Comparison of ENCODE assay signal across 9 mouse cellular contexts in genomic region chr7:24335699-24336309, GRCm38 (mm10). TPM values are rescaled to one million over a fixed set of nuclear protein-coding genes. Genes with fewer than 3 reads are reported as not detected.
DNase-seq lines count a peak whose midpoint lies in the region; ATAC-seq and TF ChIP-seq lines count a peak whose summit lies in the region.
"Had no signal": no experiment of that assay in that cellular context is flagged by ENCODE, and none has a peak within 500 bp of the region (broad histone marks: within the 10 kb centered on the region; RNA-seq: fewer than 3 reads in every experiment).

No protein-coding gene starts in this region.

- H3K4me2 ChIP-seq in heart, embryonic 12.5 days = no peak overlapping the region
- H3K4me2 ChIP-seq in forebrain, embryonic 12.5 days = no peak overlapping the region
- no peak overlapping the region for H3K4me2 ChIP-seq in midbrain, postnatal 0 days (ENCODE audit: low read depth, low read length, poor library complexity, severe bottlenecking)
- H3K4me2 ChIP-seq: lung, embryonic 15.5 days had no signal

- peak; percentile 36; the same call in 1 of the 2 replicates for ATAC-seq in heart, embryonic 12.5 days (ENCODE audit: insufficient number of reproducible peaks, low FRiP score)
- ATAC-seq in forebrain, embryonic 12.5 days (ENCODE audit: low FRiP score) = 0 out of 2 replicates have a peak, but pooled peaks have one; percentile 20
- ATAC-seq in midbrain, postnatal 0 days (ENCODE audit: low FRiP score) = 0 out of 2 replicates have a peak, but pooled peaks have one; percentile 5

- intact Hi-C loops in left cerebral cortex, postnatal 25 days (cut with DNase I) = loop anchor here (2.0 to 5.0 kb wide), 2 partner anchors 49 to 71 kb away; no protein-coding TSS in a partner anchor

- no peaks in the 10 kb centered on the region for H3K36me3 ChIP-seq in heart, embryonic 12.5 days
- H3K36me3 ChIP-seq in heart, embryonic 10.5 days = no peaks in the 10 kb centered on the region
- no peaks in the 10 kb centered on the region for H3K36me3 ChIP-seq in forebrain, embryonic 12.5 days (replicated peaks)
- H3K36me3 ChIP-seq in midbrain, postnatal 0 days (ENCODE audit: insufficient read depth, low read length) = no peaks in the 10 kb centered on the region
- H3K36me3 ChIP-seq: lung, embryonic 15.5 days had no signal

- no peak overlapping the region for H3K27ac ChIP-seq in heart, embryonic 12.5 days (ENCODE audit: poor library complexity, severe bottlenecking)
- H3K27ac ChIP-seq in heart, embryonic 10.5 days = no peak overlapping the region
- H3K27ac ChIP-seq in forebrain, embryonic 12.5 days = no peak overlapping the region
- no peak overlapping the region for H3K27ac ChIP-seq in midbrain, postnatal 0 days (ENCODE audit: low read depth, low read length)
- H3K27ac ChIP-seq: lung, embryonic 15.5 days had no signal

- DNase-seq in heart, embryonic 10.5 days (ENCODE audit: low spot score) = no peak
- DNase-seq in brain, adult 2 months (ENCODE audit: low read depth, low spot score) = peak; percentile 83
- peak; percentile 41 for DNase-seq in hindlimb bud, embryonic 11.5 days (ENCODE audit: extremely low spot score, low read depth, low spot score)
- DNase-seq in left cerebral cortex, postnatal 25 days (ENCODE audit: low spot score in 2 of 2) = peak; percentile 75 to 78
- DNase-seq in midbrain, postnatal 0 days (ENCODE audit: low spot score) = peak; percentile 89
- peak; percentile 71 to 88 for DNase-seq in spleen, postnatal 4 days (ENCODE audit: low spot score in 2 of 2)

- no peak overlapping the region for H3K4me3 ChIP-seq in heart, embryonic 12.5 days
- H3K4me3 ChIP-seq in heart, embryonic 10.5 days = no peak overlapping the region
- H3K4me3 ChIP-seq in forebrain, embryonic 12.5 days (replicated peaks) = no peak overlapping the region
- H3K4me3 ChIP-seq in midbrain, postnatal 0 days (ENCODE audit: low read depth, low read length) = no peak overlapping the region
- H3K4me3 ChIP-seq: lung, embryonic 15.5 days had no signal

- peaks cover 32% of the 10 kb centered on the region for H3K27me3 ChIP-seq in heart, embryonic 12.5 days (replicated peaks)
- H3K27me3 ChIP-seq in heart, embryonic 10.5 days (ENCODE audit: insufficient read depth, poor library complexity, severe bottlenecking) = peaks cover 26% of the 10 kb centered on the region
- H3K27me3 ChIP-seq in forebrain, embryonic 12.5 days = peaks cover 24% of the 10 kb centered on the region
- 0 out of 2 replicates have a peak, but pooled peaks cover 4% of the 10 kb centered on the region for H3K27me3 ChIP-seq in midbrain, postnatal 0 days (ENCODE audit: insufficient read depth, low read length)

- H3K4me1 ChIP-seq in heart, embryonic 12.5 days (replicated peaks) = no peaks in the 10 kb centered on the region
- no peaks in the 10 kb centered on the region for H3K4me1 ChIP-seq in heart, embryonic 10.5 days
- no peaks in the 10 kb centered on the region for H3K4me1 ChIP-seq in forebrain, embryonic 12.5 days
- no peaks in the 10 kb centered on the region for H3K4me1 ChIP-seq in midbrain, postnatal 0 days (ENCODE audit: insufficient read depth, low read length)
- H3K4me1 ChIP-seq: lung, embryonic 15.5 days had no signal

- peaks cover 16% of the 10 kb centered on the region for H3K9me3 ChIP-seq in heart, embryonic 12.5 days (replicated peaks)
- no peaks in the 10 kb centered on the region for H3K9me3 ChIP-seq in heart, embryonic 10.5 days
- 0 out of 2 replicates have a peak, but pooled peaks cover 4% of the 10 kb centered on the region for H3K9me3 ChIP-seq in forebrain, embryonic 12.5 days
- no peaks in the 10 kb centered on the region for H3K9me3 ChIP-seq in midbrain, postnatal 0 days (ENCODE audit: low read length)
- H3K9me3 ChIP-seq: lung, embryonic 15.5 days had no signal

- 12% methylated on average over 5 of the region's 5 CpGs for WGBS in heart, embryonic 12.5 days
- WGBS in heart, embryonic 10.5 days = 10% methylated on average over 5 of the region's 5 CpGs
- WGBS in forebrain, embryonic 12.5 days = 13% methylated on average over 5 of the region's 5 CpGs
- WGBS in midbrain, postnatal 0 days = 11% methylated on average over 5 of the region's 5 CpGs

- no peak overlapping the region for H3K9ac ChIP-seq in heart, embryonic 12.5 days
- H3K9ac ChIP-seq in forebrain, embryonic 12.5 days = no peak overlapping the region
- no peak overlapping the region for H3K9ac ChIP-seq in midbrain, postnatal 0 days (replicated peaks; ENCODE audit: low read length, poor library complexity, severe bottlenecking)
- H3K9ac ChIP-seq: lung, embryonic 15.5 days had no signal

- peak; percentile 86 for TF ChIP-seq CTCF in midbrain, postnatal 0 days (IDR thresholded peaks at IDR 0.05)

RNA-seq across cellular contexts. Expression of gene Tescl, which starts 2.1 kb away (rescaled TPM):
- polyA plus RNA-seq in heart, embryonic 12.5 days (2016; fragmentation: Nextera tagmentation; extraction: Ambion mirVana) = 0.31 TPM in 1 of 2 replicates, not detected in the other
- polyA plus RNA-seq in heart, embryonic 10.5 days (2016; fragmentation: Nextera tagmentation; extraction: Ambion mirVana) = not detected in 2 replicates
- polyA plus RNA-seq in forebrain, embryonic 12.5 days (2016; fragmentation: Nextera tagmentation; extraction: Ambion mirVana) = not detected in 2 replicates
- total RNA-seq in left cerebral cortex, postnatal 25 days (2021) = not detected
- not detected in 2 replicates for total RNA-seq in midbrain, postnatal 0 days (2014; rRNA removed)
- 0.19 TPM in 1 of 2 replicates, not detected in the other for polyA plus RNA-seq in midbrain, postnatal 0 days (2015; fragmentation: Nextera tagmentation; extraction: Ambion mirVana)
- polyA plus RNA-seq: lung, embryonic 15.5 days had no signal

RNA-seq across cellular contexts. Expression of gene Lypd5, which starts 13.2 kb away (rescaled TPM):
- not detected in 2 replicates for polyA plus RNA-seq in heart, embryonic 12.5 days (2016; fragmentation: Nextera tagmentation; extraction: Ambion mirVana)
- polyA plus RNA-seq in heart, embryonic 10.5 days (2016; fragmentation: Nextera tagmentation; extraction: Ambion mirVana) = not detected in 2 replicates
- not detected in 2 replicates for polyA plus RNA-seq in forebrain, embryonic 12.5 days (2016; fragmentation: Nextera tagmentation; extraction: Ambion mirVana)
- total RNA-seq in left cerebral cortex, postnatal 25 days (2021) = not detected
- 0.44 TPM in 1 of 2 replicates, not detected in the other for total RNA-seq in midbrain, postnatal 0 days (2014; rRNA removed)
- polyA plus RNA-seq in midbrain, postnatal 0 days (2015; fragmentation: Nextera tagmentation; extraction: Ambion mirVana) = not detected in 2 replicates
- polyA plus RNA-seq: lung, embryonic 15.5 days had no signal

RNA-seq across cellular contexts. Expression of gene Zfp94, which starts 19.3 kb away (rescaled TPM):
- 5.5 and 5.6 TPM in 2 replicates for polyA plus RNA-seq in heart, embryonic 12.5 days (2016; fragmentation: Nextera tagmentation; extraction: Ambion mirVana)
- polyA plus RNA-seq in heart, embryonic 10.5 days (2016; fragmentation: Nextera tagmentation; extraction: Ambion mirVana) = 7.0 and 10.1 TPM in 2 replicates
- polyA plus RNA-seq in forebrain, embryonic 12.5 days (2016; fragmentation: Nextera tagmentation; extraction: Ambion mirVana) = 17.8 and 19.0 TPM in 2 replicates
- total RNA-seq in left cerebral cortex, postnatal 25 days (2021) = 10 to 100 TPM; 13.2 to 16.9 TPM
- total RNA-seq in midbrain, postnatal 0 days (2014; rRNA removed) = 13.3 and 25.0 TPM in 2 replicates
- polyA plus RNA-seq in midbrain, postnatal 0 days (2015; fragmentation: Nextera tagmentation; extraction: Ambion mirVana) = 17.4 and 22.9 TPM in 2 replicates

RNA-seq across cellular contexts. Expression of gene Kcnn4, which starts 34.3 kb away (rescaled TPM):
- polyA plus RNA-seq in heart, embryonic 12.5 days (2016; fragmentation: Nextera tagmentation; extraction: Ambion mirVana) = 6.9 and 7.8 TPM in 2 replicates
- polyA plus RNA-seq in heart, embryonic 10.5 days (2016; fragmentation: Nextera tagmentation; extraction: Ambion mirVana) = 11.7 and 14.2 TPM in 2 replicates
- polyA plus RNA-seq in forebrain, embryonic 12.5 days (2016; fragmentation: Nextera tagmentation; extraction: Ambion mirVana) = 1.1 and 1.4 TPM in 2 replicates
- under 1 TPM in 1 of 2 experiments, not detected in 1; 0.50 TPM for total RNA-seq in left cerebral cortex, postnatal 25 days (2021)
- total RNA-seq in midbrain, postnatal 0 days (2014; rRNA removed) = 0.27 and 2.5 TPM in 2 replicates
- 0.81 and 1.1 TPM in 2 replicates for polyA plus RNA-seq in midbrain, postnatal 0 days (2015; fragmentation: Nextera tagmentation; extraction: Ambion mirVana)

RNA-seq across cellular contexts. Expression of gene Zfp61, which starts 34.8 kb away (rescaled TPM):
- 17.0 and 17.7 TPM in 2 replicates for polyA plus RNA-seq in heart, embryonic 12.5 days (2016; fragmentation: Nextera tagmentation; extraction: Ambion mirVana)
- 20.7 and 27.2 TPM in 2 replicates for polyA plus RNA-seq in heart, embryonic 10.5 days (2016; fragmentation: Nextera tagmentation; extraction: Ambion mirVana)
- 44.5 and 44.8 TPM in 2 replicates for polyA plus RNA-seq in forebrain, embryonic 12.5 days (2016; fragmentation: Nextera tagmentation; extraction: Ambion mirVana)
- total RNA-seq in left cerebral cortex, postnatal 25 days (2021) = 10 to 100 TPM; 19.3 to 20.8 TPM
- 18.3 and 30.9 TPM in 2 replicates for total RNA-seq in midbrain, postnatal 0 days (2014; rRNA removed)
- polyA plus RNA-seq in midbrain, postnatal 0 days (2015; fragmentation: Nextera tagmentation; extraction: Ambion mirVana) = 30.3 and 32.4 TPM in 2 replicates
